Mouse (Mus musculus): ENCODE measurements at regions not wholly inside any gene's neighbourhood (a gene's known extent, or its start where the extent isn't known, plus 50 kb on each side); places are given as distances from the start of the nearest gene placed in this dataset.

- no peaks in the 10 kb centered on the region for H3K36me3 ChIP-seq (ENCODE audit: control insufficient read depth, insufficient read depth)
- H3K4me3 ChIP-seq (ENCODE audit: low read depth, low read length): no peak overlapping the region
- WGBS: 29% methylated on average over 3 of the region's 3 CpGs
- no peaks in the 10 kb centered on the region for H3K9me3 ChIP-seq (ENCODE audit: control insufficient read depth)
- no peak overlapping the region for H3K27ac ChIP-seq (ENCODE audit: low read depth, low read length)
- H3K4me1 ChIP-seq (replicated peaks; ENCODE audit: control insufficient read depth, insufficient read depth, low read length): no peaks in the 10 kb centered on the region
- H3K4me2 ChIP-seq (replicated peaks; ENCODE audit: low read depth): no peak overlapping the region
- no peak for TF ChIP-seq CTCF (IDR thresholded peaks at IDR 0.05; ENCODE audit: low read depth)
- H3K27me3 ChIP-seq (replicated peaks; ENCODE audit: control insufficient read depth, insufficient read depth, low read length): no peaks in the 10 kb centered on the region
- no peak overlapping the region for H3K9ac ChIP-seq (ENCODE audit: low read depth, low read length)
- ATAC-seq: no peak
Measured at GRCm38 (mm10) chr9:41785131-41785530, 339.0 kb downstream of the Sorl1 start.

DNA sequence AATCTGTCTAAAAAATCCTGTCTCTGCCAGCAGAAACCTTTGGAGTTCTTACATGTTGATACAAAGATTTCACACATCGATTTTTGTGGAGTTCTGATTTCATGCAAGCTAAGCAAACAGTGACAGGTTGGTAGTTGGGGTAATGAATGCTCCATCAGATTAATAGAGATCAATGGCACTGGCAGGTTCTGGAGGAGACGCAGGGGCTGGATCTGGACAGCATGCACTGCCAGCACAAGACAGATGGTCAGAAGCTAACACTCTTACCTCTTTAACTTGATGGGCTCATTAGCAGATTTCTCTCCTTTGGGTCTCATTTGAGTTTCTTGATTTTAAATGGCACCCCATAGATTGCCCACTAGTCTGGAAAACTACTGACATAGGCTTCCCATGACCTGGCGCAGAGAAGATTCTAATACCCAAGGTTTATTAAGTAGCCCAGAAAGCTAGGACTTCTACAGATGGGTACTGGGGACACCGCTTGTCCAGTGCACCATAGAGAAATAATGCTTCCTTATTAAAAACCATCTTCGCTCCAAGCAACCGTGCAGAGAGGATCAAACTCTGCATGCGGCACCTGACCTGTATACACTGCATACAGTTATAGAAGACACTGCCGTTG is 351.7 kb downstream of the Sorl1 start:
- no peak for ATAC-seq
- H3K4me3 ChIP-seq (ENCODE audit: low read depth, low read length): no peak overlapping the region
- no peak overlapping the region for H3K9ac ChIP-seq (ENCODE audit: low read depth, low read length)
- H3K4me1 ChIP-seq (replicated peaks; ENCODE audit: control insufficient read depth, insufficient read depth, low read length): no peaks in the 10 kb centered on the region
- H3K4me2 ChIP-seq (replicated peaks; ENCODE audit: low read depth): no peak overlapping the region
- WGBS: 89% methylated on average over 8 of the region's 8 CpGs
- H3K9me3 ChIP-seq (ENCODE audit: control insufficient read depth): no peaks in the 10 kb centered on the region
- no peaks in the 10 kb centered on the region for H3K36me3 ChIP-seq (ENCODE audit: control insufficient read depth, insufficient read depth)
- TF ChIP-seq CTCF (IDR thresholded peaks at IDR 0.05; ENCODE audit: low read depth): no peak
- H3K27me3 ChIP-seq (replicated peaks; ENCODE audit: control insufficient read depth, insufficient read depth, low read length): no peaks in the 10 kb centered on the region
- no peak overlapping the region for H3K27ac ChIP-seq (ENCODE audit: low read depth, low read length)

GRCm38 (mm10) chr9:41771276-41771675 is 352.8 kb downstream of the Sorl1 start:
- 83% methylated on average over 1 of the region's 1 CpGs for WGBS
- no peak for ATAC-seq

DNA sequence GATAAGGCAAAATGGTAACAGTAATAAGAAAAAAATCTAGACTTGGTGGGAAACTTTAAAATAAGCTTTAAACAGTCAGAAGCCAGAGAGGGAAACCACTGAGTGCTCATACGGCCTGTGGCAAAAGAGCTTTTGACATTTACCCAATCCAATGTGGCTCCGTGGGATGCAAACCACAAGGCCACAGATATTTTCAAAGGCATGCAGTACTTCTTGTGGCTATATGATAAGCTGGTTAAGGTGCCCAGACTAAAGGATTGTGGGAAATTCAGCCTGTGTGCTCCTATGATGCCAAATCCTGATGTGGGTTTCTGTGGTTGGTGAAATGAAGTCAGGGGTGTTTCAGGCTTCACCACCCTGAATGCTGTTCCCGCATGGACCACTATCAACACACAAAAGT is 355.8 kb downstream of the Sorl1 start:
- 88% methylated on average over 3 of the region's 3 CpGs for WGBS
- H3K4me2 ChIP-seq (replicated peaks; ENCODE audit: low read depth): no peak overlapping the region
- H3K27me3 ChIP-seq (replicated peaks; ENCODE audit: control insufficient read depth, insufficient read depth, low read length): no peaks in the 10 kb centered on the region
- H3K4me3 ChIP-seq (ENCODE audit: low read depth, low read length): no peak overlapping the region
- no peak for ATAC-seq
- no peaks in the 10 kb centered on the region for H3K36me3 ChIP-seq (ENCODE audit: control insufficient read depth, insufficient read depth)
- no peaks in the 10 kb centered on the region for H3K4me1 ChIP-seq (replicated peaks; ENCODE audit: control insufficient read depth, insufficient read depth, low read length)
- H3K9me3 ChIP-seq (ENCODE audit: control insufficient read depth): no peaks in the 10 kb centered on the region
- H3K9ac ChIP-seq (ENCODE audit: low read depth, low read length): no peak overlapping the region
- no peak for TF ChIP-seq CTCF (IDR thresholded peaks at IDR 0.05; ENCODE audit: low read depth)
- H3K27ac ChIP-seq (ENCODE audit: low read depth, low read length): no peak overlapping the region

More at GRCm38 (mm10) chr9:41771276-41771675, 352.8 kb downstream of the Sorl1 start:
- Histone ChIP-seq H3K4me2 (replicated peaks; ENCODE audit: low read depth) (no peak overlapping the region), H3K36me3 (ENCODE audit: control insufficient read depth, insufficient read depth) (no peaks in the 10 kb centered on the region), H3K4me1 (replicated peaks; ENCODE audit: control insufficient read depth, insufficient read depth, low read length) (no peaks in the 10 kb centered on the region), H3K4me3 (ENCODE audit: low read depth, low read length) (no peak overlapping the region), H3K9me3 (ENCODE audit: control insufficient read depth) (no peaks in the 10 kb centered on the region), H3K9ac (ENCODE audit: low read depth, low read length) (no peak overlapping the region), H3K27ac (ENCODE audit: low read depth, low read length) (no peak overlapping the region), H3K27me3 (replicated peaks; ENCODE audit: control insufficient read depth, insufficient read depth, low read length) (no peaks in the 10 kb centered on the region)
- TF ChIP-seq CTCF (IDR thresholded peaks at IDR 0.05; ENCODE audit: low read depth): no peak

DNA sequence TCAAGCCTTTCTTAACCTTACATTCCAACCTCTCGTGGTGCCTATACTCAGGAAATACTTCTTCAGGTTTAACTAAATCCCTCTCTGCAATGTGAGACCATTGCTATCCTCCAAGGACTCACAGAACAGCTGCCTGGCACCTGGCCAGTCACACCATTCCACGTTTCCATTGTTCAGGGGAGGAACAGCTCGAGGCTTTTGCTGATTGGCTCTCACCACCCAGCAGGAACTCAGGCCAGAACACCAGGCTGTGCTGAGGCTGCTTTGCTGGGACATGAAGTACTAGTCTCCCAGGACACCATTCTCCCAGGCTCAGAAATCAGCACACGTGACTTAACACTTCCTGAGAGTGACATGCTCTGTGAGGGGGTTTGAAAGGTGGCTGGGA is 357.6 kb downstream of the Sorl1 start:
- no peaks in the 10 kb centered on the region for H3K36me3 ChIP-seq (ENCODE audit: control insufficient read depth, insufficient read depth)
- no peaks in the 10 kb centered on the region for H3K9me3 ChIP-seq (ENCODE audit: control insufficient read depth)
- no peak overlapping the region for H3K4me3 ChIP-seq (ENCODE audit: low read depth, low read length)
- H3K4me2 ChIP-seq (replicated peaks; ENCODE audit: low read depth): no peak overlapping the region
- H3K4me1 ChIP-seq (replicated peaks; ENCODE audit: control insufficient read depth, insufficient read depth, low read length): no peaks in the 10 kb centered on the region
- H3K27ac ChIP-seq (ENCODE audit: low read depth, low read length): no peak overlapping the region
- no peaks in the 10 kb centered on the region for H3K27me3 ChIP-seq (replicated peaks; ENCODE audit: control insufficient read depth, insufficient read depth, low read length)
- H3K9ac ChIP-seq (ENCODE audit: low read depth, low read length): no peak overlapping the region
- ATAC-seq: peak; percentile 31; the same call in 1 of the 2 replicates
- 27% methylated on average over 4 of the region's 4 CpGs for WGBS
- no peak for TF ChIP-seq CTCF (IDR thresholded peaks at IDR 0.05; ENCODE audit: low read depth)

GRCm38 (mm10) chr9:41765816-41766532 is 358.1 kb downstream of the Sorl1 start:
- no peak overlapping the region for H3K9ac ChIP-seq (ENCODE audit: low read depth, low read length)
- TF ChIP-seq CTCF (IDR thresholded peaks at IDR 0.05; ENCODE audit: low read depth): no peak
- no peak overlapping the region for H3K27ac ChIP-seq (ENCODE audit: low read depth, low read length)
- no peaks in the 10 kb centered on the region for H3K27me3 ChIP-seq (replicated peaks; ENCODE audit: control insufficient read depth, insufficient read depth, low read length)
- no peak for ATAC-seq
- H3K36me3 ChIP-seq (ENCODE audit: control insufficient read depth, insufficient read depth): no peaks in the 10 kb centered on the region
- H3K4me3 ChIP-seq (ENCODE audit: low read depth, low read length): no peak overlapping the region
- 72% methylated on average over 6 of the region's 6 CpGs for WGBS
- no peaks in the 10 kb centered on the region for H3K9me3 ChIP-seq (ENCODE audit: control insufficient read depth)
- no peaks in the 10 kb centered on the region for H3K4me1 ChIP-seq (replicated peaks; ENCODE audit: control insufficient read depth, insufficient read depth, low read length)
- no peak overlapping the region for H3K4me2 ChIP-seq (replicated peaks; ENCODE audit: low read depth)
